Mouse (Mus musculus): ENCODE data around the gene Top1. TPM values are rescaled to one million over a fixed set of nuclear protein-coding genes. Genes with fewer than 3 reads are reported as not detected.

Gene Top1
- polyA plus RNA-seq, 1 experiment, result 21.2 TPM

GRCm38 (mm10) chr2:160723613-160724375 is 78.1 kb downstream of the Top1 start:
- H3K4me3 ChIP-seq (ENCODE audit: control insufficient read depth, insufficient read depth, low read length), result no peak overlapping the region
- H3K4me1 ChIP-seq (replicated peaks; ENCODE audit: control insufficient read depth, insufficient read depth, low read length), result no peaks in the 10 kb centered on the region
- peaks cover 50% of the 10 kb centered on the region for H3K36me3 ChIP-seq (ENCODE audit: control insufficient read depth, insufficient read depth, low read length)
- WGBS, result 89% methylated on average over 4 of the region's 4 CpGs
- DNase-seq, result no peak
- H3K27ac ChIP-seq (ENCODE audit: control insufficient read depth, insufficient read depth, low read length), result no peak overlapping the region
- TF ChIP-seq POLR2A (IDR thresholded peaks at IDR 0.05; ENCODE audit: control insufficient read depth, extremely low read depth, insufficient read depth, low read length, poor library complexity), result no peak
- TF ChIP-seq CTCF (IDR thresholded peaks at IDR 0.05; ENCODE audit: borderline replicate concordance, control insufficient read depth, extremely low read depth, insufficient read depth, low read length, poor library complexity), result no peak
- no peaks in the 10 kb centered on the region for H3K27me3 ChIP-seq (ENCODE audit: control insufficient read depth, insufficient read depth, low read length)

DNA sequence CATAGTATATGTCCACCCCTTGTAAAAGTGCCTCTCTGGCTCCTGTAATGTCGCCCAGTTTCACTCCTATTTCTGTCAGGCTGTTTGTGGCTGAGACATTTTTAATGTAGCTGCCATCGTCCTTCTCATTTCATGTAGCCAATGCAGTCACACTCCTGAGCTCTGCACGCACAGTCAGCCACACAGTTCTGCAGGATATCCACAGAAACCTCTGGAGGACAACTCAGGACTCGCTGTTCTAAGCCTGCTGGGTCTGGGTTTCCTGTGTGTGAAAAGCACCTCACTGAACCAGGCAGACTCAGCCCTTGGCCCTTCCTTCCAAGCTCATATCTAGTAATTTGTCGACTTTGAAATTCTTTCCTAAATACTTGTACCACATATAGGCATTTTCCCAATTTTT is 78.8 kb downstream of the Top1 start:
- Histone ChIP-seq H3K27me3 (ENCODE audit: control insufficient read depth, insufficient read depth, low read length) (no peaks in the 10 kb centered on the region), H3K36me3 (ENCODE audit: control insufficient read depth, insufficient read depth, low read length) (peaks cover 42% of the 10 kb centered on the region), H3K4me3 (ENCODE audit: control insufficient read depth, insufficient read depth, low read length) (no peak overlapping the region), H3K27ac (ENCODE audit: control insufficient read depth, insufficient read depth, low read length) (no peak overlapping the region), H3K4me1 (replicated peaks; ENCODE audit: control insufficient read depth, insufficient read depth, low read length) (no peaks in the 10 kb centered on the region)
- TF ChIP-seq CTCF (IDR thresholded peaks at IDR 0.05; ENCODE audit: borderline replicate concordance, control insufficient read depth, extremely low read depth, insufficient read depth, low read length, poor library complexity) (no peak), POLR2A (IDR thresholded peaks at IDR 0.05; ENCODE audit: control insufficient read depth, extremely low read depth, insufficient read depth, low read length, poor library complexity) (no peak)
- no peak for DNase-seq
- 77% methylated on average over 5 of the region's 5 CpGs for WGBS

DNA sequence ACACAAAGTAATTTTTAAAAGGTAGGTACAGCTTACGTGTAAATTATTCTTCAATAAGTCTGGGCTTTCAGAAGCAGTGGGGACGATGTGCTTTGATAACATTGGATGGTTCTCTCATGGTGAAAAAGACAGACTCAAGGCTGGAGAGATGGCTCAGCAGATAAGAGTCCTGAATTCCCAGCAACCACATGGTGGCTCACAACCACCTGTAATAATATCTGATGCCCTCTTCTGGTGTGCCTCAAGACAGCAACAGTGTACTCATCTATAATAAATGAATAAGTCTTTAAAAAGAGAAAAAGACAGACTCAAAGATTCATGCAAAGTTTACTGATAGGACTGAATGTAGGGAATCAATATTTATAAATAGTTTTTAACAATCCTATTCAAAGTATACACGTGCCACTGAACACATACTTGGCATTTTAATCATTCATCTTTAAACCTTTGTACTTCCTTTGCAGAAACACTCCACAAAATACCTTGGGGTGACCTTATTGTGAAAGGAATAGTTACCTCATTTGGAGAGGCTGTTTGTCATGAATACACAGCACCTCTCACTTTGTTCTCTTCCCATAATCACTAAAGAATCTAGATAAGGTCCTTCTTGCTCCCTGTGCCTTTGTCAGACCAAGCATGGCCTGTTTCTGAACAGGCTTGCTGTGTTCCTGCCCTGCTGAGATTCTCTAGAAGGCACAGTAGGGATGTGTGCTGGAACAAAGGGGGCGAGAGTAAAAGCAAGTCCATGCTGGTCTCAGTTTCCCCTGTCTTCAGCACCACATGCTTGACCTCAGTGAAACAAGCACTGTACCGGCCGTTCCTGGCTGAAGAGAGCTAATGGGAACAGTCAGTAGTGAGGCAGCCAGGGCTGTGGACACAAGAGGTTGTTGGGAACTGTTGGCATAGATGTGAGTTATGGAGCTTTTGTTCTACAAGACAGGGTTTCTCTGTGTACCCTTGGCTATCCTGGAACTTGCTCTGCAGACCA is 80.5 kb downstream of the Top1 start:
- peaks cover 11% of the 10 kb centered on the region for H3K4me1 ChIP-seq (replicated peaks; ENCODE audit: control insufficient read depth, insufficient read depth, low read length)
- H3K27ac ChIP-seq (ENCODE audit: control insufficient read depth, insufficient read depth, low read length), result no peak overlapping the region
- H3K36me3 ChIP-seq (ENCODE audit: control insufficient read depth, insufficient read depth, low read length), result peaks cover 26% of the 10 kb centered on the region
- no peak for TF ChIP-seq POLR2A (IDR thresholded peaks at IDR 0.05; ENCODE audit: control insufficient read depth, extremely low read depth, insufficient read depth, low read length, poor library complexity)
- H3K27me3 ChIP-seq (ENCODE audit: control insufficient read depth, insufficient read depth, low read length), result no peaks in the 10 kb centered on the region
- 98% methylated on average over 6 of the region's 6 CpGs for WGBS
- no peak overlapping the region for H3K4me3 ChIP-seq (ENCODE audit: control insufficient read depth, insufficient read depth, low read length)
- no peak for DNase-seq

GRCm38 (mm10) chr2:160728972-160729371 is 83.3 kb downstream of the Top1 start:
- no peak overlapping the region for H3K4me3 ChIP-seq (ENCODE audit: control insufficient read depth, insufficient read depth, low read length)
- peaks cover 24% of the 10 kb centered on the region for H3K4me1 ChIP-seq (replicated peaks; ENCODE audit: control insufficient read depth, insufficient read depth, low read length)
- H3K36me3 ChIP-seq (ENCODE audit: control insufficient read depth, insufficient read depth, low read length), result peaks cover 3% of the 10 kb centered on the region; the same call in 1 of the 2 replicates
- DNase-seq, result no peak
- H3K27me3 ChIP-seq (ENCODE audit: control insufficient read depth, insufficient read depth, low read length), result no peaks in the 10 kb centered on the region
- 95% methylated on average over 3 of the region's 3 CpGs for WGBS
- H3K27ac ChIP-seq (ENCODE audit: control insufficient read depth, insufficient read depth, low read length), result no peak overlapping the region
- no peak for TF ChIP-seq POLR2A (IDR thresholded peaks at IDR 0.05; ENCODE audit: control insufficient read depth, extremely low read depth, insufficient read depth, low read length, poor library complexity)
- no peak for TF ChIP-seq CTCF (IDR thresholded peaks at IDR 0.05; ENCODE audit: borderline replicate concordance, control insufficient read depth, extremely low read depth, insufficient read depth, low read length, poor library complexity)

DNA sequence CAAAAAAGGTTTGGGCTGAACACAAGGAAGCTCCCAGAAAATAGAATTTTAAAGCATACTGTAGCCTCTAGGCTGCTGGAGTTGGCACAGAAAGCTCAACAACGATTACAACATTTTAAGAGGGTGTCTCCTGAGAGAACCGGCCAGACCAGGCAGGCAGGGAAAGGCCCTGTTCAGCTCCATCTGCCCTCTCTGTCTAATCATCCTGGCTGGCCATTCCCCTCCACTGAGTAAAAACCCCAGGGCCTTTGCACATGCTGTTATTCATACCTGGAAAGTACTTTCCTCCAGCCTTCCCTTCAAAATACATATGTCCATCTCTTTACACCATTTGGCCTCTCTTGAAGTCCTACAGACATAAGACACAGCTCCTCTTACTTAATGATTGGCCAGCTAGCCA is 83.7 kb downstream of the Top1 start:
- no peak for DNase-seq
- Histone ChIP-seq H3K27ac (ENCODE audit: control insufficient read depth, insufficient read depth, low read length) (no peak overlapping the region), H3K4me1 (replicated peaks; ENCODE audit: control insufficient read depth, insufficient read depth, low read length) (peaks cover 28% of the 10 kb centered on the region), H3K27me3 (ENCODE audit: control insufficient read depth, insufficient read depth, low read length) (no peaks in the 10 kb centered on the region), H3K4me3 (ENCODE audit: control insufficient read depth, insufficient read depth, low read length) (no peak overlapping the region), H3K36me3 (ENCODE audit: control insufficient read depth, insufficient read depth, low read length) (no peaks in the 10 kb centered on the region)
- 84% methylated on average over 2 of the region's 2 CpGs for WGBS
- TF ChIP-seq POLR2A (IDR thresholded peaks at IDR 0.05; ENCODE audit: control insufficient read depth, extremely low read depth, insufficient read depth, low read length, poor library complexity), result no peak

DNA sequence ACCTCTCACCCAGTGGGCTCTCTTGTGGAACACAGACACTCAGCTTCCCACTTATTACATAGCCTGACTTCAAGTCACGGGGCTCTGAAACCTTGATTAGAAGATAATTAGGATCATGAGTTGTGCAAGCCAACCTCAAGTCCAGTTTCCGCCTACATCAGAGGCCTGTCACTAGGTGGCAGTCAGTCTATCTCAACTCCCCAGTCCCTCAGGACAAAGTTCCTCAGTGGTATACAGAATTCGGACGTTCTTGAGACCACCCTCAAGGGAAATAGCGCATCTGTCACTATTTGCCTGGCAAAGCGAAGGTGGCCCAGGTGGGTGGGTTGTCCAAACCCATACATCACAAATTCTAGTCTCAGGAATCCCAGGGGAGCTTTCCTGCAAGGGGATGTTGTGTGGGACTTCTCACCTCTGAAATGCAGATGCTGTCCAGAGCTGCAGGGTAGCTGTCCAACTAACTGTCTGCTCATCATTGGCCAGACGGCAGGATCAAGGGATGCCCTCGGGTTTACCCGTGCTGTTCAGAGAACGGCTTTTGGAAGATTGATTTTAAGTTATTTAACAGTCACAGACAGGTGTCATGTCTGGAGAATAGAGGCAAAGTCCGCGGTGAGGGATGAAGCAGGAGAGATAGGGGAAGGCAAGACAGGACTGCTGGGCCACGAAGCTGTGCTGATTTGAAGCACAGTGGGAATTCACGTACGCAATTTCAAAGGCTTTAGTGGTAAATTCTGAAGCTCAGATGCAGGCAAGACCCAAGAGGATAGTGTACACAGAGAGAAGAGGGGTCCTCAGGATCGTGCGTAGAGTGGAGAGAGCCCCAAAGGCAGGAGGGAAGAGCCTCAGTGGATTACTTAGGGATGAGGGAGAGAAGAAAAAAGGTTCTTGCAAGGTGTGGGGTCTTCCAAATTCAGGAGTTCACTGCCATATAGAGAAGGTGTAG is 84.4 kb downstream of the Top1 start:
- TF ChIP-seq POLR2A (IDR thresholded peaks at IDR 0.05; ENCODE audit: control insufficient read depth, extremely low read depth, insufficient read depth, low read length, poor library complexity), result no peak
- no peak for TF ChIP-seq CTCF (IDR thresholded peaks at IDR 0.05; ENCODE audit: borderline replicate concordance, control insufficient read depth, extremely low read depth, insufficient read depth, low read length, poor library complexity)
- WGBS, result 28% methylated on average over 17 of the region's 17 CpGs
- H3K4me1 ChIP-seq (replicated peaks; ENCODE audit: control insufficient read depth, insufficient read depth, low read length), result peaks cover 35% of the 10 kb centered on the region
- no peaks in the 10 kb centered on the region for H3K27me3 ChIP-seq (ENCODE audit: control insufficient read depth, insufficient read depth, low read length)
- no peak for DNase-seq
- H3K27ac ChIP-seq (ENCODE audit: control insufficient read depth, insufficient read depth, low read length), result no peak overlapping the region
- no peaks in the 10 kb centered on the region for H3K36me3 ChIP-seq (ENCODE audit: control insufficient read depth, insufficient read depth, low read length)
- H3K4me3 ChIP-seq (ENCODE audit: control insufficient read depth, insufficient read depth, low read length), result peak overlapping the region; percentile 80; the same call in 1 of the 2 replicates

All from thymus, adult 2 months (tissue).